Comparison of ENCODE assay signal across 8 mouse cellular contexts in genomic region chr4:149571651-149572149, GRCm38 (mm10). TPM values are rescaled to one million over a fixed set of nuclear protein-coding genes. Genes with fewer than 3 reads are reported as not detected.
DNase-seq lines count a peak whose midpoint lies in the region; ATAC-seq lines count a peak whose summit lies in the region.

No protein-coding gene starts in this region.

- 47% methylated on average over 8 of the region's 8 CpGs for WGBS in midbrain, embryonic 11.5 days
- WGBS in liver, embryonic 12.5 days (ENCODE audit: insufficient replicate concordance) = 52% methylated on average over 8 of the region's 8 CpGs

- no peak overlapping the region for H3K4me3 ChIP-seq in midbrain, embryonic 11.5 days (ENCODE audit: low read depth, low read length)
- no peak overlapping the region for H3K4me3 ChIP-seq in liver, embryonic 12.5 days

- H3K4me1 ChIP-seq in midbrain, embryonic 11.5 days (ENCODE audit: control insufficient read depth, insufficient read depth, low read length) = peaks cover 9% of the 10 kb centered on the region
- H3K4me1 ChIP-seq in liver, embryonic 12.5 days = peaks cover 12% of the 10 kb centered on the region

- H3K27me3 ChIP-seq in midbrain, embryonic 11.5 days (ENCODE audit: control insufficient read depth, insufficient read depth, low read length) = no peaks in the 10 kb centered on the region
- peaks cover 63% of the 10 kb centered on the region for H3K27me3 ChIP-seq in liver, embryonic 12.5 days (replicated peaks)

- no peak overlapping the region for H3K27ac ChIP-seq in midbrain, embryonic 11.5 days (ENCODE audit: low read depth, low read length)
- H3K27ac ChIP-seq in liver, embryonic 12.5 days = no peak overlapping the region

- no peak for ATAC-seq in midbrain, embryonic 11.5 days (ENCODE audit: low FRiP score)
- ATAC-seq in liver, embryonic 12.5 days = no peak

- intact Hi-C loops in heart, postnatal 36 days (cut with DNase I) = no loop called here

- no peak overlapping the region for H3K4me2 ChIP-seq in midbrain, embryonic 11.5 days
- no peak overlapping the region for H3K4me2 ChIP-seq in liver, embryonic 12.5 days

- no peaks in the 10 kb centered on the region for H3K36me3 ChIP-seq in midbrain, embryonic 11.5 days (ENCODE audit: control insufficient read depth, insufficient read depth, low read length)
- no peaks in the 10 kb centered on the region for H3K36me3 ChIP-seq in liver, embryonic 12.5 days

- DNase-seq in cerebellum, adult 11-12 months = peak; percentile 67
- DNase-seq in cerebellum, postnatal 4 days (ENCODE audit: low spot score in 2 of 2) = no peak
- peak; percentile 62 for DNase-seq in cerebellum, adult 9-10 months
- DNase-seq in heart, postnatal 36 days = peak; percentile 48 to 61
- peak; percentile 84 for DNase-seq in lung, postnatal 10 days
- no peak for DNase-seq in midbrain, embryonic 11.5 days (ENCODE audit: low spot score, missing footprints)
- DNase-seq in layer of hippocampus, adult 9-11 months = no peak

- no peaks in the 10 kb centered on the region for H3K9me3 ChIP-seq in midbrain, embryonic 11.5 days (ENCODE audit: control insufficient read depth, low read length)
- H3K9me3 ChIP-seq in liver, embryonic 12.5 days (replicated peaks) = no peaks in the 10 kb centered on the region

- no peak overlapping the region for H3K9ac ChIP-seq in midbrain, embryonic 11.5 days (ENCODE audit: low read length)
- no peak overlapping the region for H3K9ac ChIP-seq in liver, embryonic 12.5 days

RNA-seq across cellular contexts. Expression of gene Clstn1, which starts 14.6 kb away (rescaled TPM):
- total RNA-seq in heart, postnatal 36 days (2021) = 10 to 100 TPM; 89.5 to 92.1 TPM
- 34.3 and 41.8 TPM in 2 replicates for polyA plus RNA-seq in midbrain, embryonic 11.5 days (2014; fragmentation: Nextera tagmentation; extraction: Ambion mirVana)
- 6.2 and 6.9 TPM in 2 replicates for polyA plus RNA-seq in liver, embryonic 12.5 days (2016; fragmentation: Nextera tagmentation; extraction: Ambion mirVana)

RNA-seq across cellular contexts. Expression of gene Ctnnbip1, which starts 53.7 kb away (rescaled TPM):
- 10 to 100 TPM; 29.9 to 33.3 TPM for total RNA-seq in heart, postnatal 36 days (2021)
- 55.9 and 59.4 TPM in 2 replicates for polyA plus RNA-seq in midbrain, embryonic 11.5 days (2014; fragmentation: Nextera tagmentation; extraction: Ambion mirVana)
- 10.0 and 10.1 TPM in 2 replicates for polyA plus RNA-seq in liver, embryonic 12.5 days (2016; fragmentation: Nextera tagmentation; extraction: Ambion mirVana)

Comparison
In these comparisons a context has a peak if more than half of its experiments do, and no peak if none do; other contexts are left out.
1. DNase-seq: peak in cerebellum, adult 11-12 months (single experiment), cerebellum, adult 9-10 months (single experiment), heart, postnatal 36 days (2 of 2) and lung, postnatal 10 days (single experiment); none in cerebellum, postnatal 4 days (0 of 2), midbrain, embryonic 11.5 days (single experiment) and layer of hippocampus, adult 9-11 months (single experiment).